Mouse (Mus musculus): Measurements from ENCODE around the gene Ssbp3. TPM values are rescaled to one million over a fixed set of nuclear protein-coding genes. Genes with fewer than 3 reads are reported as not detected.
A peak's percentile ranks its signal among the peaks of the same experiment; 100 is the strongest.

The Ssbp3 gene
- polyA plus RNA-seq (2015; fragmentation: Nextera tagmentation; extraction: Ambion mirVana), result 93.9 and 112 TPM in 2 replicates

- Histone ChIP-seq H3K27me3 (no peaks in the 10 kb centered on the region), H3K4me1 (peaks cover 59% of the 10 kb centered on the region), H3K9me3 (no peaks in the 10 kb centered on the region), H3K36me3 (peaks cover 2% of the 10 kb centered on the region), H3K4me3 (peak within 1 kb of the TSS; percentile 100), H3K9ac (peak within 1 kb of the TSS; percentile 100), H3K27ac (peak within 1 kb of the TSS; percentile 99), H3K4me2 (peak within 1 kb of the TSS; percentile 69)
- WGBS, result under 1% methylated on average over 49 of the region's 51 CpGs
- ATAC-seq (ENCODE audit: insufficient number of reproducible peaks, low FRiP score, low TSS enrichment, low read depth), result peak; percentile 42
These were observed at the start of gene Ssbp3 for GRCm38 (mm10) chr4:106910201-106911172. Ssbp3 (plus strand) TSS chr4:106910701.

GRCm38 (mm10) chr4:106861871-106862270, 48.6 kb upstream of the Ssbp3 start:
- Histone ChIP-seq H3K27ac (peak overlapping the region; percentile 47; the same call in 1 of the 2 replicates), H3K27me3 (no peaks in the 10 kb centered on the region), H3K9ac (no peak overlapping the region), H3K36me3 (no peaks in the 10 kb centered on the region), H3K4me2 (no peak overlapping the region), H3K4me3 (no peak overlapping the region), H3K4me1 (peaks cover 53% of the 10 kb centered on the region), H3K9me3 (no peaks in the 10 kb centered on the region)
- ATAC-seq (ENCODE audit: insufficient number of reproducible peaks, low FRiP score, low TSS enrichment, low read depth), result no peak
- 45% methylated on average over 8 of the region's 8 CpGs for WGBS

- no peak overlapping the region for H3K9ac ChIP-seq
- no peak overlapping the region for H3K4me3 ChIP-seq
- H3K27ac ChIP-seq, result peak overlapping the region; percentile 47; the same call in 1 of the 2 replicates
- no peak for ATAC-seq (ENCODE audit: insufficient number of reproducible peaks, low FRiP score, low TSS enrichment, low read depth)
- no peak overlapping the region for H3K4me2 ChIP-seq
- H3K9me3 ChIP-seq, result no peaks in the 10 kb centered on the region
- H3K4me1 ChIP-seq, result peaks cover 58% of the 10 kb centered on the region
- H3K27me3 ChIP-seq, result no peaks in the 10 kb centered on the region
- 37% methylated on average over 7 of the region's 7 CpGs for WGBS
- H3K36me3 ChIP-seq, result no peaks in the 10 kb centered on the region
These were observed 48.2 kb upstream of the Ssbp3 start for GRCm38 (mm10) chr4:106862317-106862716.

- H3K4me2 ChIP-seq, result no peak overlapping the region
- no peaks in the 10 kb centered on the region for H3K9me3 ChIP-seq
- H3K27ac ChIP-seq, result 0 out of 2 replicates have a peak overlapping the region, but pooled peaks have one; percentile 47
- WGBS, result 30% methylated on average over 3 of the region's 3 CpGs
- no peak overlapping the region for H3K4me3 ChIP-seq
- no peak for ATAC-seq (ENCODE audit: insufficient number of reproducible peaks, low FRiP score, low TSS enrichment, low read depth)
- H3K36me3 ChIP-seq, result no peaks in the 10 kb centered on the region
- peaks cover 58% of the 10 kb centered on the region for H3K4me1 ChIP-seq
- H3K9ac ChIP-seq, result no peak overlapping the region
- H3K27me3 ChIP-seq, result no peaks in the 10 kb centered on the region
These were observed 47.6 kb upstream of the Ssbp3 start for GRCm38 (mm10) chr4:106862767-106863370.

- WGBS, result 9% methylated on average over 19 of the region's 19 CpGs
- Histone ChIP-seq H3K36me3 (no peaks in the 10 kb centered on the region), H3K27ac (peak overlapping the region; percentile 81), H3K27me3 (no peaks in the 10 kb centered on the region), H3K4me1 (peaks cover 66% of the 10 kb centered on the region), H3K4me3 (no peak overlapping the region), H3K9ac (0 out of 2 replicates have a peak overlapping the region, but pooled peaks have one; percentile 10), H3K4me2 (peak overlapping the region; percentile 17), H3K9me3 (no peaks in the 10 kb centered on the region)
- ATAC-seq (ENCODE audit: insufficient number of reproducible peaks, low FRiP score, low TSS enrichment, low read depth), result 0 out of 2 replicates have a peak, but pooled peaks have one; percentile 23
These were observed 44.9 kb upstream of the Ssbp3 start for GRCm38 (mm10) chr4:106865415-106866110.

- 35% methylated on average over 5 of the region's 5 CpGs for WGBS
These were observed 44.1 kb upstream of the Ssbp3 start for GRCm38 (mm10) chr4:106866381-106866780.

GRCm38 (mm10) chr4:106866845-106867244, 43.7 kb upstream of the Ssbp3 start:
- no peak overlapping the region for H3K4me3 ChIP-seq

More at GRCm38 (mm10) chr4:106866381-106866780, 44.1 kb upstream of the Ssbp3 start:
- Histone ChIP-seq H3K36me3 (no peaks in the 10 kb centered on the region), H3K9me3 (no peaks in the 10 kb centered on the region), H3K27me3 (no peaks in the 10 kb centered on the region), H3K4me3 (no peak overlapping the region), H3K27ac (peak overlapping the region; percentile 81), H3K4me2 (no peak overlapping the region), H3K9ac (no peak overlapping the region), H3K4me1 (peaks cover 64% of the 10 kb centered on the region)
- no peak for ATAC-seq (ENCODE audit: insufficient number of reproducible peaks, low FRiP score, low TSS enrichment, low read depth)

GRCm38 (mm10) chr4:106868737-106869438, 41.6 kb upstream of the Ssbp3 start:
- no peak overlapping the region for H3K4me2 ChIP-seq
- no peaks in the 10 kb centered on the region for H3K36me3 ChIP-seq
- H3K9me3 ChIP-seq, result no peaks in the 10 kb centered on the region
- 47% methylated on average over 12 of the region's 12 CpGs for WGBS
- H3K9ac ChIP-seq, result no peak overlapping the region
- H3K4me1 ChIP-seq, result peaks cover 43% of the 10 kb centered on the region
- no peak for ATAC-seq (ENCODE audit: insufficient number of reproducible peaks, low FRiP score, low TSS enrichment, low read depth)
- H3K27ac ChIP-seq, result peak overlapping the region; percentile 62
- H3K4me3 ChIP-seq, result no peak overlapping the region
- H3K27me3 ChIP-seq, result no peaks in the 10 kb centered on the region

More at GRCm38 (mm10) chr4:106866845-106867244, 43.7 kb upstream of the Ssbp3 start:
- no peaks in the 10 kb centered on the region for H3K36me3 ChIP-seq
- H3K9ac ChIP-seq, result no peak overlapping the region
- peak; percentile 32; the same call in 1 of the 2 replicates for ATAC-seq (ENCODE audit: insufficient number of reproducible peaks, low FRiP score, low TSS enrichment, low read depth)
- no peak overlapping the region for H3K4me2 ChIP-seq
- H3K27ac ChIP-seq, result peak overlapping the region; percentile 81
- H3K9me3 ChIP-seq, result no peaks in the 10 kb centered on the region
- no peaks in the 10 kb centered on the region for H3K27me3 ChIP-seq
- peaks cover 60% of the 10 kb centered on the region for H3K4me1 ChIP-seq
- 13% methylated on average over 7 of the region's 7 CpGs for WGBS

- peak overlapping the region; percentile 62 for H3K27ac ChIP-seq
These were observed 41.0 kb upstream of the Ssbp3 start for GRCm38 (mm10) chr4:106869539-106869951.

GRCm38 (mm10) chr4:106870556-106870955, 39.9 kb upstream of the Ssbp3 start:
- WGBS, result 84% methylated on average over 2 of the region's 2 CpGs

More at GRCm38 (mm10) chr4:106869539-106869951, 41.0 kb upstream of the Ssbp3 start:
- H3K36me3 ChIP-seq, result no peaks in the 10 kb centered on the region
- no peaks in the 10 kb centered on the region for H3K27me3 ChIP-seq
- no peaks in the 10 kb centered on the region for H3K9me3 ChIP-seq
- no peak overlapping the region for H3K9ac ChIP-seq
- no peak overlapping the region for H3K4me3 ChIP-seq
- H3K4me1 ChIP-seq, result peaks cover 43% of the 10 kb centered on the region
- 34% methylated on average over 3 of the region's 3 CpGs for WGBS
- ATAC-seq (ENCODE audit: insufficient number of reproducible peaks, low FRiP score, low TSS enrichment, low read depth), result no peak
- no peak overlapping the region for H3K4me2 ChIP-seq

GRCm38 (mm10) chr4:106874501-106874900, 36.0 kb upstream of the Ssbp3 start:
- Histone ChIP-seq H3K4me1 (peaks cover 4% of the 10 kb centered on the region), H3K4me3 (no peak overlapping the region), H3K4me2 (no peak overlapping the region), H3K36me3 (no peaks in the 10 kb centered on the region), H3K27ac (no peak overlapping the region), H3K9me3 (no peaks in the 10 kb centered on the region), H3K9ac (no peak overlapping the region), H3K27me3 (no peaks in the 10 kb centered on the region)
- WGBS, result 90% methylated on average over 7 of the region's 7 CpGs
- ATAC-seq (ENCODE audit: insufficient number of reproducible peaks, low FRiP score, low TSS enrichment, low read depth), result no peak

More at GRCm38 (mm10) chr4:106870556-106870955, 39.9 kb upstream of the Ssbp3 start:
- Histone ChIP-seq H3K27ac (no peak overlapping the region), H3K9me3 (no peaks in the 10 kb centered on the region), H3K4me1 (peaks cover 33% of the 10 kb centered on the region), H3K4me3 (no peak overlapping the region), H3K4me2 (no peak overlapping the region), H3K9ac (no peak overlapping the region), H3K27me3 (no peaks in the 10 kb centered on the region), H3K36me3 (no peaks in the 10 kb centered on the region)
- no peak for ATAC-seq (ENCODE audit: insufficient number of reproducible peaks, low FRiP score, low TSS enrichment, low read depth)

Data from limb, embryonic 15.5 days (tissue).